ENCODE assay signal across 22 mouse cellular contexts in the genomic region with DNA sequence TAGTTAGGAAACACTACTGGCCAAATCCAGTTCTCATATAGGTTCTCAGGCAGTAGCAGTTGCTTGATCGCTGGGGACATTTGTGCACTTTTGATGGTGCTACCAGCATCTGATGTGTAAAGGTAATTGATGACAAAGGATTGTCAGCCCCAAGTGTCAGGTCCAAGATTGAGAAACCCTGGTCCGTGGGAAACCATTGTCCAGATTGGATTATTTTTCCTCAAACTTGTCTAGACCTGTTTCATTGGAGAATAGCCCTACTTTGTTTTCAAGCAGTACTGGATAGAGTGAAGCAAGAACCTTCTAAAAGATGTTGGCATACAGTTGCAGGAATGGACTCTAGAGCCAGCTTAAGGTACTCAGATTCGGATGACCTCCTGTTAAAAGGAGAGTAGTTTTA. TPM values are rescaled to one million over a fixed set of nuclear protein-coding genes. Genes with fewer than 3 reads are reported as not detected.
"Had no signal": no experiment of that assay in that cellular context is flagged by ENCODE, and none has a peak within 500 bp of the region (broad histone marks: within the 10 kb centered on the region; RNA-seq: fewer than 3 reads in every experiment).

No protein-coding gene starts in this region.

- H3K4me2 ChIP-seq: kidney, embryonic 15.5 days; limb, embryonic 12.5 days; limb, embryonic 15.5 days; liver, embryonic 13.5 days; lung, embryonic 15.5 days; midbrain, embryonic 13.5 days; neural tube, embryonic 13.5 days had no signal

- H3K36me3 ChIP-seq: liver, embryonic 13.5 days; lung, embryonic 15.5 days; midbrain, embryonic 13.5 days; neural tube, embryonic 13.5 days had no signal

- ATAC-seq: midbrain, embryonic 13.5 days; midbrain, embryonic 16.5 days had no signal

- H3K9me3 ChIP-seq: kidney, embryonic 15.5 days; limb, embryonic 15.5 days; liver, embryonic 13.5 days; lung, embryonic 15.5 days; megakaryocyte, embryonic 14.5 days; midbrain, embryonic 10.5 days; neural tube, embryonic 13.5 days had no signal

- H3K9ac ChIP-seq: kidney, embryonic 15.5 days; limb, embryonic 12.5 days; limb, embryonic 15.5 days; liver, embryonic 13.5 days; lung, embryonic 15.5 days; midbrain, embryonic 13.5 days; neural tube, embryonic 13.5 days had no signal

- H3K4me3 ChIP-seq: kidney, embryonic 15.5 days; limb, embryonic 12.5 days; limb, embryonic 15.5 days; liver, embryonic 13.5 days; lung, embryonic 15.5 days; megakaryocyte, embryonic 14.5 days; midbrain, embryonic 10.5 days; midbrain, embryonic 13.5 days; myocyte; neural tube, embryonic 13.5 days had no signal

- H3K27me3 ChIP-seq: kidney, embryonic 15.5 days; limb, embryonic 12.5 days; limb, embryonic 15.5 days; liver, embryonic 13.5 days; lung, embryonic 15.5 days; megakaryocyte, embryonic 14.5 days; midbrain, embryonic 13.5 days; neural tube, embryonic 13.5 days had no signal

- H3K27ac ChIP-seq: kidney, embryonic 15.5 days; limb, embryonic 12.5 days; limb, embryonic 15.5 days; liver, embryonic 13.5 days; lung, embryonic 15.5 days; midbrain, embryonic 10.5 days; midbrain, embryonic 13.5 days; neural tube, embryonic 13.5 days had no signal

- DNase-seq: kidney, adult 18-20 months; kidney, postnatal 10 days; kidney, postnatal 36 days; left cerebral cortex, postnatal 4 days; liver, embryonic 13.5 days; lung, adult 18-20 months; lung, postnatal 10 days; lung, postnatal 36 days; retina, postnatal 1 day; right cerebral cortex, postnatal 25 days; thymus, adult 18-20 months; thymus, postnatal 36 days had no signal

RNA-seq across cellular contexts. Expression of a gene that starts 38.4 kb away (rescaled TPM):
- polyA plus RNA-seq: liver, embryonic 13.5 days; lung, embryonic 15.5 days had no signal
